Mouse (Mus musculus): Measurements from ENCODE around the gene Txndc16. TPM values are rescaled to one million over a fixed set of nuclear protein-coding genes. Genes with fewer than 3 reads are reported as not detected.

Txndc16 gene
- total and polyA plus RNA-seq, 3 experiments: 0.07 to 0.71 TPM; not detected in 1

DNA sequence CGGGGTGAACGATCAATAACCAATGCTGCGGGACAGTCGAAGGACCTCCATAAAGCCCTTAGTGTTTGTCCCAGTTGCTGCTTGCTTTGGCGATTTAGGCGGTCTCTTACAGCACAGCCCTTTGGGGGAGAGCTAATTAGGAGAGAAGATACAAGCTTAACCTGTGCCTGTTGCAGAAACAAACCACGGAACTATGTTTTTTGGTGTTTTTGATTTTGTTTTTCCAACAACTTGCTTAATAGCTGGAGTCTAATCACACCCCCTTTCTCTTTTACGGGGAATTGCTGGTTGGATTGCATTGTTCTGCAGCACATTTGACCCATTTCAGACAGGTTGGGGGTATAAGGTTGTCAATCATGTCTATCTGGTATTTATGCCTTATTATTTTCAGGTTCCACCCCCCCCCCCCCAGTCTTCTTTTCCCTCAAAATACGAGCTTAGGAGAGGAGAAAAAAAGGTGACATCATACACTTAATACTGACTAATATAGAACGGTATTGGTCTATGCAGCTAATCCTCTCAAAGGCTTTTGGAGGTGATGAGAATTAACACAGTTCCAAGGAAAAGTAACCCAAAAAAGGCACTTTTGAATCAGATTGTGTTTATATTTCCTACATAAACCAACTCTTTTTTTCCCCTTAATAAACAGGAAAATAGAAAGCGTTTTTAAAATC is 966 bp upstream of the Txndc16 start:
- H3K27me3 ChIP-seq (ENCODE audit: insufficient read depth, low read length): peaks cover 7% of the 10 kb centered on the region; the same call in 1 of the 2 replicates
- TF ChIP-seq GATA1 (IDR thresholded peaks at IDR 0.05; ENCODE audit: borderline replicate concordance, low read length): no peak
- TF ChIP-seq TAL1 (conservative IDR thresholded peaks at IDR 0.05; ENCODE audit: low read depth, low read length): no peak
- DNase-seq (ENCODE audit: low spot score) (no peak), ATAC-seq (ENCODE audit: extremely low read depth, insufficient number of reproducible peaks, low FRiP score, poor library complexity, severe bottlenecking) (no peak)
- no peaks in the 10 kb centered on the region for H3K36me3 ChIP-seq (replicated peaks)
- peaks cover 16% of the 10 kb centered on the region for H3K9me3 ChIP-seq (replicated peaks)
- H3K4me3 ChIP-seq (ENCODE audit: low read depth, low read length): no peak overlapping the region
- no peaks in the 10 kb centered on the region for H3K4me1 ChIP-seq (ENCODE audit: insufficient read depth, low read depth, low read length)

DNA sequence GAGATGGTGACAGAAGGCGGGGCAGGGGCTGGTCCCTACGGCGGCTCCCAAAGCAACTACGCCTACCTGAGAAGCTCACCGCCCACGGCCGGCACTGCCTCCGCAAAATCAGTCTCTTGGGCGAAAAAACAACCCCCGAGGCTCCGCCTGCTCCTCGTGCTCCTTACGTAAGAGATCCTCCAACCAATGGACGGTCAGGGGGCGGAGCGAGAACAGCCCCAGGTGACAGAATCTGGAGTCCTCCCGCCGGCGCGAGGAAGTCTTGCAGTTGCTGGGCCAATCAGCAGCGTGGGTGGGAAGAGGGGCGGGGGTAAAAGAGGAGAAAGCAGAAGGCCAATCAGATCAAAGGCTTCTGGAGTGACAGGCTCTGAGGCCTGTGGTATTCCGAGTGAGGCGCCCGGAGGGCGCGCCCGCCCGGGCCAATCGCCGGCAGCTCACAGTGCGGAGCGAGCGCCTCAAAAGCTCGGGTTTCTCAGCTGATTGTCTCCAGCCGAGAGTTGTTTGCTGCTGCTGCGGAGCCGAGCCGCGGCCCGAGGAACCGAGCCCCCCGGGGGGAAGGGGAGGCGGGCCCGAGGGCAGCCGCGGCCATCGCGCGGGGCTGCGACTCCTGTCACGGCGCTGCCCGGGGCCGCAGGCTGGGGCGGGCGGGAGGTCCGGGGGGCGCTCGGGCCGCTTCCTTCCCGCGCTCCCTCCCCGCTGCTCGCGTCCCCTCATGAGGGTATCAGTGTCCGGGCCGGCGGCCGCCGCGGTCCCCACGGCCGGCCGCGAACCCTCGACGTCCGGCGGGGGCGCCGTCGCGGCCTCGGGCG is 643 bp downstream of the Txndc16 start, which contains the start of gene Gpr137c:
Gene Gpr137c (plus strand): TSS at position 437 of the 809 bp plus-strand sequence.
- peaks cover 7% of the 10 kb centered on the region; the same call in 1 of the 2 replicates for H3K27me3 ChIP-seq (ENCODE audit: insufficient read depth, low read length)
- peaks cover 16% of the 10 kb centered on the region for H3K9me3 ChIP-seq (replicated peaks)
- no peak for ATAC-seq (ENCODE audit: extremely low read depth, insufficient number of reproducible peaks, low FRiP score, poor library complexity, severe bottlenecking)
- no peak for DNase-seq (ENCODE audit: low spot score)
- H3K36me3 ChIP-seq (replicated peaks): no peaks in the 10 kb centered on the region
- TF ChIP-seq GATA1 (IDR thresholded peaks at IDR 0.05; ENCODE audit: borderline replicate concordance, low read length): no peak
- no peak for TF ChIP-seq GATA2 (IDR thresholded peaks at IDR 0.05; ENCODE audit: borderline replicate concordance, low read depth, low read length)
- TF ChIP-seq POLR2AphosphoS5 (IDR thresholded peaks at IDR 0.05; ENCODE audit: insufficient replicate concordance, low read depth, low read length): no peak
- no peak for TF ChIP-seq CTCF (IDR thresholded peaks at IDR 0.05; ENCODE audit: low read depth, low read length)
- no peak for TF ChIP-seq TAL1 (conservative IDR thresholded peaks at IDR 0.05; ENCODE audit: low read depth, low read length)
- H3K4me1 ChIP-seq (ENCODE audit: insufficient read depth, low read depth, low read length): no peaks in the 10 kb centered on the region
- H3K4me3 ChIP-seq (ENCODE audit: low read depth, low read length): no peak within 1 kb of the TSS

DNA sequence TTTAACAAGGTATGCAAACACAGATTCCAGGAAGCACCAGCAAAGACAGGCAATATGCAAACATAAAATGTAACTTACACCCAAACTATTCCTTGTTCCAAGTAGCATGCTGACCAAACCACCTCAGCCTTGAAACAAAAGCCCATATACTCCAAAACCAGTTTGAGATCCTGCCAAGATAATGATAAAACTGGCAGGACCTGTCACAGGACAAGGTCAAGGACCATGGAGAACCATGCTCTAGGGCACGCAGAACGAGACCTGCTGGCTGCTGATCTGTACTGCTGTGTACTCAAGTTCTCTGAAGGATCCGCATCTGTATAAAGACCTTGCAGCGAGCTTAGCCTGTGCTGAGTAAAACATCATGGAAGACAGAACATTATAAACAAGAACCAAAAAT is 2.4 kb downstream of the Txndc16 start:
- Histone ChIP-seq H3K9me3 (replicated peaks) (peaks cover 16% of the 10 kb centered on the region), H3K4me1 (ENCODE audit: insufficient read depth, low read depth, low read length) (no peaks in the 10 kb centered on the region), H3K4me3 (ENCODE audit: low read depth, low read length) (no peak overlapping the region), H3K36me3 (replicated peaks) (no peaks in the 10 kb centered on the region), H3K27me3 (ENCODE audit: insufficient read depth, low read length) (peaks cover 7% of the 10 kb centered on the region)
- TF ChIP-seq CTCF (IDR thresholded peaks at IDR 0.05; ENCODE audit: low read depth, low read length): no peak
- TF ChIP-seq POLR2AphosphoS5 (IDR thresholded peaks at IDR 0.05; ENCODE audit: insufficient replicate concordance, low read depth, low read length): no peak
- TF ChIP-seq GATA2 (IDR thresholded peaks at IDR 0.05; ENCODE audit: borderline replicate concordance, low read depth, low read length): no peak
- no peak for TF ChIP-seq GATA1 (IDR thresholded peaks at IDR 0.05; ENCODE audit: borderline replicate concordance, low read length)
- TF ChIP-seq TAL1 (conservative IDR thresholded peaks at IDR 0.05; ENCODE audit: low read depth, low read length): no peak
- ATAC-seq (ENCODE audit: extremely low read depth, insufficient number of reproducible peaks, low FRiP score, poor library complexity, severe bottlenecking) (no peak), DNase-seq (ENCODE audit: low spot score) (no peak)

DNA sequence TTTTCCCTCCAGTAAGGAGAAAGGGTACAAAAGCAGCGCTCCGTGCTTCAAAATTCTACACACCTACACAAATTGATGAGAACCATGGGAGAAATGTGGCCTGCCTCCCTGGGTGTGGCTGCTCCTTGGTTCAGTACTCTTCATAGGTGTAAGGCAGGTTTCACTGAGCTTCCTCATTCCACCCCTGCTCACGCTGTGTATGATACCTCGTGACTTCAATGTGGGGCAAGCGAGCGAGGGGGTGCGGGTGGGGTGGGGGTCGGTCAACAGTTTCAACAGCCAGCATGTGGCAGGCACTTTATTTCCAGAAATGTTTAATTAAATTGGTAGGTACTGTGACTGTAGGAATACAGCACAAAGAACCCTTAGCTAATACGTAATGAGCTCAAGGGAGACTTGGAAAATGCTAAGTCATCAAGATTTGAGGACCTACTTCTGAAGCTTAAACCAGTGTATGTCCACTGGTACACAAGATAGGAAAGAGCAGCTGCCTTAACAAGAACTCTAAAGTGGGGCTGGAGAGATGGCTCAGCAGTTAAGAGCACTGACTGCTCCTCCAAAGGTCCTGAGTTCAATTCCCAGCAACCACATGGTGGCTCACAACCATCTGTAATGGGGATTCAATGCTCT is 3.3 kb downstream of the Txndc16 start:
- peaks cover 11% of the 10 kb centered on the region for H3K27me3 ChIP-seq (ENCODE audit: insufficient read depth, low read length)
- peaks cover 16% of the 10 kb centered on the region for H3K9me3 ChIP-seq (replicated peaks)
- no peak for ATAC-seq (ENCODE audit: extremely low read depth, insufficient number of reproducible peaks, low FRiP score, poor library complexity, severe bottlenecking)
- H3K4me3 ChIP-seq (ENCODE audit: low read depth, low read length): no peak overlapping the region
- no peaks in the 10 kb centered on the region for H3K36me3 ChIP-seq (replicated peaks)
- no peak for TF ChIP-seq GATA2 (IDR thresholded peaks at IDR 0.05; ENCODE audit: borderline replicate concordance, low read depth, low read length)
- no peak for TF ChIP-seq CTCF (IDR thresholded peaks at IDR 0.05; ENCODE audit: low read depth, low read length)
- TF ChIP-seq TAL1 (conservative IDR thresholded peaks at IDR 0.05; ENCODE audit: low read depth, low read length): no peak
- TF ChIP-seq POLR2AphosphoS5 (IDR thresholded peaks at IDR 0.05; ENCODE audit: insufficient replicate concordance, low read depth, low read length): no peak
- no peak for TF ChIP-seq GATA1 (IDR thresholded peaks at IDR 0.05; ENCODE audit: borderline replicate concordance, low read length)
- no peak for DNase-seq (ENCODE audit: low spot score)
- H3K4me1 ChIP-seq (ENCODE audit: insufficient read depth, low read depth, low read length): no peaks in the 10 kb centered on the region

GRCm38 (mm10) chr14:45211431-45211830 is 8.7 kb downstream of the Txndc16 start:
- Histone ChIP-seq H3K27me3 (ENCODE audit: insufficient read depth, low read length) (peaks cover 8% of the 10 kb centered on the region), H3K36me3 (replicated peaks) (no peaks in the 10 kb centered on the region), H3K4me1 (ENCODE audit: insufficient read depth, low read depth, low read length) (no peaks in the 10 kb centered on the region), H3K4me3 (ENCODE audit: low read depth, low read length) (no peak overlapping the region), H3K9me3 (replicated peaks) (no peaks in the 10 kb centered on the region)
- no peak for TF ChIP-seq CTCF (IDR thresholded peaks at IDR 0.05; ENCODE audit: low read depth, low read length)
- TF ChIP-seq GATA2 (IDR thresholded peaks at IDR 0.05; ENCODE audit: borderline replicate concordance, low read depth, low read length): no peak
- TF ChIP-seq TAL1 (conservative IDR thresholded peaks at IDR 0.05; ENCODE audit: low read depth, low read length): no peak
- TF ChIP-seq POLR2AphosphoS5 (IDR thresholded peaks at IDR 0.05; ENCODE audit: insufficient replicate concordance, low read depth, low read length): no peak
- TF ChIP-seq GATA1 (IDR thresholded peaks at IDR 0.05; ENCODE audit: borderline replicate concordance, low read length): no peak
- ATAC-seq (ENCODE audit: extremely low read depth, insufficient number of reproducible peaks, low FRiP score, poor library complexity, severe bottlenecking) (no peak), DNase-seq (ENCODE audit: low spot score) (no peak)

DNA sequence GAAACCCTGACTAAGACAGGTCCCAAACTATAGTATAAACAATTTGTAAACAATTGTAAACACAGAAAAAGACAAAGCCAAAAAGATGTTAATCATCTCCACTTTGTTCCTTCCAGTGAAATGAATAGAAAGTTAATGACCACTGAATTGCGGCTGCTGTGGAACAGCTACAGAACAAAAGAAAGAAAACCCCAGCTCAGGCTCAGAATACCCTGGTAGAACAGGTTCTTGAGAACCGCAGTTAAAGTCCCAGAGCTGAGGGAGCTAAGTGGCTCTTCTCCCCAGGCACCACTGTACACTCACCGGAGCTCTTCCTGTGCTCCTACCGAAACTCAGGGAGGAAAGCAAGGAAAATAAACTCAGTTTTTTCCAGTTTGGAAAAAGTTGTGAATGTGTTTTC is 9.4 kb downstream of the Txndc16 start:
- no peak for TF ChIP-seq POLR2AphosphoS5 (IDR thresholded peaks at IDR 0.05; ENCODE audit: insufficient replicate concordance, low read depth, low read length)
- no peak for TF ChIP-seq GATA2 (IDR thresholded peaks at IDR 0.05; ENCODE audit: borderline replicate concordance, low read depth, low read length)
- no peak for TF ChIP-seq TAL1 (conservative IDR thresholded peaks at IDR 0.05; ENCODE audit: low read depth, low read length)
- no peak for TF ChIP-seq CTCF (IDR thresholded peaks at IDR 0.05; ENCODE audit: low read depth, low read length)
- no peak for TF ChIP-seq GATA1 (IDR thresholded peaks at IDR 0.05; ENCODE audit: borderline replicate concordance, low read length)
- ATAC-seq (ENCODE audit: extremely low read depth, insufficient number of reproducible peaks, low FRiP score, poor library complexity, severe bottlenecking) (no peak), DNase-seq (ENCODE audit: low spot score) (no peak)

More for the DNA sequence above, 9.4 kb downstream of the Txndc16 start:
- no peaks in the 10 kb centered on the region for H3K4me1 ChIP-seq (ENCODE audit: insufficient read depth, low read depth, low read length)
- H3K27me3 ChIP-seq (ENCODE audit: insufficient read depth, low read length): peaks cover 8% of the 10 kb centered on the region
- no peaks in the 10 kb centered on the region for H3K36me3 ChIP-seq (replicated peaks)
- no peak overlapping the region for H3K4me3 ChIP-seq (ENCODE audit: low read depth, low read length)
- H3K9me3 ChIP-seq (replicated peaks): no peaks in the 10 kb centered on the region

Data from G1E (cell line).